Mouse (Mus musculus) activated CD4-positive, CD25-positive, alpha-beta regulatory T cell, adult 4 months (primary cell): ENCODE results near the gene Adcy1. TPM values are rescaled to one million over a fixed set of nuclear protein-coding genes. Genes with fewer than 3 reads are reported as not detected.

ENCODE experiments used
- ATAC-seq: one replicate; pipeline ENCODE4 v1.8.0; 2017
- polyA plus RNA-seq, 2 experiments: library from polyadenylated mRNA; unstranded; fragments of 100-300 nt; shearing (Covaris generic); gene quantifications; one replicate each; pipeline ENCODE4 v1.2.1; 2017

Adcy1 gene
- polyA plus RNA-seq, 2 experiments from 2014 or later: 0.09 TPM; not detected in 1

- ATAC-seq: no peak
These were observed 163.7 kb downstream of the Adcy1 start for GRCm38 (mm10) chr11:7226810-7227550.

DNA sequence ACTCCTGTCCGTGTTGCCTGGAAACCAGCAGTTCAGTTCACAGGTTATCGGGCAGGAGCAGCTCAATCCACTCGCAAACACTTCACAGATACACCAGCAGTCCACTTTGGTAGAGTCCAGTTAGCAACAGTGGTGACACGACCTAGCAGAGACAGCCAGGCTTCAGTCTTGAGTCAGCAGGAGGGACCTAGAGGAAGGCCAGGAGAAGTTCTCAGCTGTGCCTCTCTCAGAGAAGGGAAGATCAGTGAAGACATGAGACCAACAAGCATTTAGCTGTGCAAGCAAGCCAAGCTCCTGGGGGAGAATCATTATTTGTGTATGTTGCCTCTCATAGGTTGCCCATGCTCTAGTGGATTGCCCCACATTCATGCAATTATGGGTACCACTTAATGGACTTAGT lies 164.8 kb downstream of the Adcy1 start:
- ATAC-seq: no peak

Other genes with a start within 250 kb of the Adcy1 start
- gene Gm11983, start 225.8 kb upstream of the Adcy1 start, polyA plus RNA-seq: not detected
- not detected for gene Gm11985, start 125.1 kb downstream of the Adcy1 start, polyA plus RNA-seq
- not detected for gene Igfbp1, start 134.3 kb downstream of the Adcy1 start, polyA plus RNA-seq
- not detected for gene Igfbp3, start 150.4 kb downstream of the Adcy1 start, polyA plus RNA-seq